Mouse (Mus musculus): ENCODE data around the gene Ctsg. TPM values are rescaled to one million over a fixed set of nuclear protein-coding genes. Genes with fewer than 3 reads are reported as not detected.
"Not testable (repeated sequence)": the region's sequence is repeated elsewhere in the genome, so short reads cannot be mapped to it uniquely, and the experiment has no call there.

Gene Ctsg
- polyA plus RNA-seq, 1 experiment from 2014 or later, result not detected

- no peak overlapping the region for H3K27ac ChIP-seq (replicated peaks; ENCODE audit: low read depth, low read length)
- no peaks in the 10 kb centered on the region for H3K9me3 ChIP-seq (ENCODE audit: control insufficient read depth, low read length)
- no peak overlapping the region for H3K4me3 ChIP-seq (replicated peaks; ENCODE audit: low read depth, low read length)
- H3K36me3 ChIP-seq (ENCODE audit: control insufficient read depth, insufficient read depth, low read length), result no peaks in the 10 kb centered on the region
- no peak overlapping the region for H3K4me2 ChIP-seq (ENCODE audit: low read length)
- no peaks in the 10 kb centered on the region for H3K27me3 ChIP-seq (ENCODE audit: control insufficient read depth, insufficient read depth, low read length)
- WGBS, result 64% methylated on average over 3 of the region's 3 CpGs
- DNase-seq, result peak; percentile 3
- ATAC-seq (ENCODE audit: low FRiP score, low TSS enrichment), result no peak
- H3K9ac ChIP-seq (replicated peaks; ENCODE audit: low read length), result no peak overlapping the region
- H3K4me1 ChIP-seq (ENCODE audit: control insufficient read depth, insufficient read depth, low read length), result no peaks in the 10 kb centered on the region
Measured at GRCm38 (mm10) chr14:56103452-56103851, 1.1 kb upstream of the Ctsg start.

- WGBS, result 82% methylated on average over 4 of the region's 4 CpGs
Measured at GRCm38 (mm10) chr14:56098940-56099339, 3.4 kb downstream of the Ctsg start.

GRCm38 (mm10) chr14:56097597-56097996 is 4.8 kb downstream of the Ctsg start:
- H3K9ac ChIP-seq (replicated peaks; ENCODE audit: low read length), result no peak overlapping the region
- ATAC-seq (ENCODE audit: low FRiP score, low TSS enrichment), result no peak

More at GRCm38 (mm10) chr14:56098940-56099339, 3.4 kb downstream of the Ctsg start:
- Histone ChIP-seq H3K9me3 (ENCODE audit: control insufficient read depth, low read length) (no peaks in the 10 kb centered on the region), H3K36me3 (ENCODE audit: control insufficient read depth, insufficient read depth, low read length) (no peaks in the 10 kb centered on the region), H3K27ac (replicated peaks; ENCODE audit: low read depth, low read length) (no peak overlapping the region), H3K9ac (replicated peaks; ENCODE audit: low read length) (no peak overlapping the region), H3K4me1 (ENCODE audit: control insufficient read depth, insufficient read depth, low read length) (no peaks in the 10 kb centered on the region), H3K4me2 (ENCODE audit: low read length) (no peak overlapping the region), H3K27me3 (ENCODE audit: control insufficient read depth, insufficient read depth, low read length) (no peaks in the 10 kb centered on the region), H3K4me3 (replicated peaks; ENCODE audit: low read depth, low read length) (no peak overlapping the region)
- no peak for ATAC-seq (ENCODE audit: low FRiP score, low TSS enrichment)
- peak; percentile 2 for DNase-seq

GRCm38 (mm10) chr14:56093353-56093752 is 9.0 kb downstream of the Ctsg start:
- no peak overlapping the region for H3K4me3 ChIP-seq (replicated peaks; ENCODE audit: low read depth, low read length)
- 84% methylated on average over 2 of the region's 2 CpGs for WGBS
- no peak for DNase-seq
- H3K27me3 ChIP-seq (ENCODE audit: control insufficient read depth, insufficient read depth, low read length), result no peaks in the 10 kb centered on the region
- H3K36me3 ChIP-seq (ENCODE audit: control insufficient read depth, insufficient read depth, low read length), result no peaks in the 10 kb centered on the region
- ATAC-seq (ENCODE audit: low FRiP score, low TSS enrichment), result no peak
- no peak overlapping the region for H3K27ac ChIP-seq (replicated peaks; ENCODE audit: low read depth, low read length)
- no peaks in the 10 kb centered on the region for H3K9me3 ChIP-seq (ENCODE audit: control insufficient read depth, low read length)
- H3K4me2 ChIP-seq (ENCODE audit: low read length), result no peak overlapping the region
- no peak overlapping the region for H3K9ac ChIP-seq (replicated peaks; ENCODE audit: low read length)
- H3K4me1 ChIP-seq (ENCODE audit: control insufficient read depth, insufficient read depth, low read length), result no peaks in the 10 kb centered on the region

More at GRCm38 (mm10) chr14:56097597-56097996, 4.8 kb downstream of the Ctsg start:
- H3K27ac ChIP-seq (replicated peaks; ENCODE audit: low read depth, low read length), result no peak overlapping the region
- DNase-seq, result no peak
- no peaks in the 10 kb centered on the region for H3K9me3 ChIP-seq (ENCODE audit: control insufficient read depth, low read length)
- H3K4me3 ChIP-seq (replicated peaks; ENCODE audit: low read depth, low read length), result no peak overlapping the region
- H3K36me3 ChIP-seq (ENCODE audit: control insufficient read depth, insufficient read depth, low read length), result no peaks in the 10 kb centered on the region
- H3K4me1 ChIP-seq (ENCODE audit: control insufficient read depth, insufficient read depth, low read length), result no peaks in the 10 kb centered on the region
- H3K4me2 ChIP-seq (ENCODE audit: low read length), result no peak overlapping the region
- H3K27me3 ChIP-seq (ENCODE audit: control insufficient read depth, insufficient read depth, low read length), result no peaks in the 10 kb centered on the region
- WGBS, result 82% methylated on average over 1 of the region's 1 CpGs

- H3K4me3 ChIP-seq (replicated peaks; ENCODE audit: low read depth, low read length), result no peak overlapping the region
- no peaks in the 10 kb centered on the region for H3K9me3 ChIP-seq (ENCODE audit: control insufficient read depth, low read length)
- H3K36me3 ChIP-seq (ENCODE audit: control insufficient read depth, insufficient read depth, low read length), result no peaks in the 10 kb centered on the region
- 82% methylated on average over 3 of the region's 3 CpGs for WGBS
- H3K27me3 ChIP-seq (ENCODE audit: control insufficient read depth, insufficient read depth, low read length), result no peaks in the 10 kb centered on the region
- DNase-seq (no peak), ATAC-seq (ENCODE audit: low FRiP score, low TSS enrichment) (no peak)
- no peak overlapping the region for H3K9ac ChIP-seq (replicated peaks; ENCODE audit: low read length)
- H3K4me2 ChIP-seq (ENCODE audit: low read length), result no peak overlapping the region
- H3K4me1 ChIP-seq (ENCODE audit: control insufficient read depth, insufficient read depth, low read length), result no peaks in the 10 kb centered on the region
- no peak overlapping the region for H3K27ac ChIP-seq (replicated peaks; ENCODE audit: low read depth, low read length)
Measured at GRCm38 (mm10) chr14:56086711-56087110, 15.7 kb downstream of the Ctsg start.

GRCm38 (mm10) chr14:56085167-56085566 is 17.2 kb downstream of the Ctsg start, which contains the start of gene Mcpt8:
Gene Mcpt8, minus strand, starts transcription at chr14:56085273.
- H3K36me3 ChIP-seq (ENCODE audit: control insufficient read depth, insufficient read depth, low read length), result no peaks in the 10 kb centered on the region
- no peaks in the 10 kb centered on the region for H3K4me1 ChIP-seq (ENCODE audit: control insufficient read depth, insufficient read depth, low read length)
- H3K9ac ChIP-seq (replicated peaks; ENCODE audit: low read length), result no peak within 1 kb of the TSS
- 95% methylated on average over 2 of the region's 2 CpGs for WGBS
- ATAC-seq (ENCODE audit: low FRiP score, low TSS enrichment), result no peak
- DNase-seq, result no peak
- no peak within 1 kb of the TSS for H3K4me2 ChIP-seq (ENCODE audit: low read length)
- no peak within 1 kb of the TSS for H3K27ac ChIP-seq (replicated peaks; ENCODE audit: low read depth, low read length)
- no peaks in the 10 kb centered on the region for H3K9me3 ChIP-seq (ENCODE audit: control insufficient read depth, low read length)
- H3K4me3 ChIP-seq (replicated peaks; ENCODE audit: low read depth, low read length), result no peak within 1 kb of the TSS
- H3K27me3 ChIP-seq (ENCODE audit: control insufficient read depth, insufficient read depth, low read length), result no peaks in the 10 kb centered on the region

GRCm38 (mm10) chr14:56082016-56082415 is 20.4 kb downstream of the Ctsg start:
- ATAC-seq (ENCODE audit: low FRiP score, low TSS enrichment) (no peak), DNase-seq (no peak)
- Histone ChIP-seq H3K36me3 (ENCODE audit: control insufficient read depth, insufficient read depth, low read length) (no peaks in the 10 kb centered on the region), H3K27ac (replicated peaks; ENCODE audit: low read depth, low read length) (no peak overlapping the region), H3K27me3 (ENCODE audit: control insufficient read depth, insufficient read depth, low read length) (no peaks in the 10 kb centered on the region), H3K4me3 (replicated peaks; ENCODE audit: low read depth, low read length) (no peak overlapping the region), H3K9me3 (ENCODE audit: control insufficient read depth, low read length) (no peaks in the 10 kb centered on the region), H3K4me2 (ENCODE audit: low read length) (no peak overlapping the region), H3K9ac (replicated peaks; ENCODE audit: low read length) (no peak overlapping the region), H3K4me1 (ENCODE audit: control insufficient read depth, insufficient read depth, low read length) (no peaks in the 10 kb centered on the region)
- WGBS, result 75% methylated on average over 4 of the region's 4 CpGs

- H3K27ac ChIP-seq (replicated peaks; ENCODE audit: low read depth, low read length); H3K9ac ChIP-seq (replicated peaks; ENCODE audit: low read length); H3K4me2 ChIP-seq (ENCODE audit: low read length); DNase-seq; H3K36me3 ChIP-seq (ENCODE audit: control insufficient read depth, insufficient read depth, low read length); H3K4me1 ChIP-seq (ENCODE audit: control insufficient read depth, insufficient read depth, low read length); H3K4me3 ChIP-seq (replicated peaks; ENCODE audit: low read depth, low read length); H3K27me3 ChIP-seq (ENCODE audit: control insufficient read depth, insufficient read depth, low read length); H3K9me3 ChIP-seq (ENCODE audit: control insufficient read depth, low read length); ATAC-seq (ENCODE audit: low FRiP score, low TSS enrichment): not testable (repeated sequence)
- WGBS, result 78% methylated on average over 3 of the region's 3 CpGs
Measured at GRCm38 (mm10) chr14:56062213-56062612, 40.2 kb downstream of the Ctsg start, which contains the start of gene Mcpt4. Gene Mcpt4, minus strand, starts transcription at chr14:56062313.

- WGBS, result 84% methylated on average over 4 of the region's 4 CpGs
- ATAC-seq (ENCODE audit: low FRiP score, low TSS enrichment), result no peak
- no peaks in the 10 kb centered on the region for H3K9me3 ChIP-seq (ENCODE audit: control insufficient read depth, low read length)
- H3K27me3 ChIP-seq (ENCODE audit: control insufficient read depth, insufficient read depth, low read length), result no peaks in the 10 kb centered on the region
- H3K9ac ChIP-seq (replicated peaks; ENCODE audit: low read length), result no peak overlapping the region
- H3K27ac ChIP-seq (replicated peaks; ENCODE audit: low read depth, low read length), result no peak overlapping the region
- no peaks in the 10 kb centered on the region for H3K4me1 ChIP-seq (ENCODE audit: control insufficient read depth, insufficient read depth, low read length)
- DNase-seq, result no peak
- H3K4me2 ChIP-seq (ENCODE audit: low read length), result no peak overlapping the region
- H3K36me3 ChIP-seq (ENCODE audit: control insufficient read depth, insufficient read depth, low read length), result no peaks in the 10 kb centered on the region
- H3K4me3 ChIP-seq (replicated peaks; ENCODE audit: low read depth, low read length), result no peak overlapping the region
Measured at GRCm38 (mm10) chr14:56057722-56058121, 44.7 kb downstream of the Ctsg start.

Data from midbrain, embryonic 14.5 days (tissue).